ENCODE assay signal across 28 mouse cellular contexts in genomic region chr9:108628141-108628540, GRCm38 (mm10). TPM values are rescaled to one million over a fixed set of nuclear protein-coding genes. Genes with fewer than 3 reads are reported as not detected.
DNase-seq lines count a peak whose midpoint lies in the region; ATAC-seq and TF ChIP-seq lines count a peak whose summit lies in the region.
"Had no signal": no experiment of that assay in that cellular context is flagged by ENCODE, and none has a peak within 500 bp of the region (broad histone marks: within the 10 kb centered on the region; RNA-seq: fewer than 3 reads in every experiment).

No protein-coding gene starts in this region.

- no peak overlapping the region for H3K4me3 ChIP-seq in heart, embryonic 15.5 days
- H3K4me3 ChIP-seq in heart, embryonic 11.5 days (ENCODE audit: low read depth, low read length) = no peak overlapping the region
- no peak overlapping the region for H3K4me3 ChIP-seq in MEL (ENCODE audit: control insufficient read depth in 1 of 2, insufficient read depth in 1 of 2, low read depth in 2 of 2, low read length in 2 of 2)
- H3K4me3 ChIP-seq: embryonic facial prominence, embryonic 10.5 days; embryonic facial prominence, embryonic 13.5 days; erythroblast, embryonic 14.5 days; forebrain, embryonic 12.5 days; forebrain, embryonic 15.5 days; hindbrain, embryonic 10.5 days had no signal

- no peak for TF ChIP-seq EP300 in MEL (IDR thresholded peaks at IDR 0.05; ENCODE audit: low read depth in 1 of 2, low read length in 2 of 2)

- no peak for TF ChIP-seq CTCF in MEL (IDR thresholded peaks at IDR 0.05 in 2 of 3, conservative IDR thresholded peaks at IDR 0.05 in 1 of 3; ENCODE audit: control insufficient read depth in 1 of 3, insufficient read depth in 1 of 3, low read depth in 2 of 3, low read length in 3 of 3, poor library complexity in 1 of 3, severe bottlenecking in 1 of 3)

- H3K27me3 ChIP-seq in heart, embryonic 15.5 days = no peaks in the 10 kb centered on the region
- H3K27me3 ChIP-seq in heart, embryonic 11.5 days (ENCODE audit: control insufficient read depth, insufficient read depth, low read length) = no peaks in the 10 kb centered on the region
- H3K27me3 ChIP-seq in MEL (ENCODE audit: control insufficient read depth in 1 of 2, insufficient read depth in 2 of 2, low read length in 2 of 2) = no peaks in the 10 kb centered on the region
- H3K27me3 ChIP-seq: embryonic facial prominence, embryonic 13.5 days; forebrain, embryonic 12.5 days; forebrain, embryonic 15.5 days; Patski had no signal

- TF ChIP-seq POLR2A in MEL (IDR thresholded peaks at IDR 0.05; ENCODE audit: control insufficient read depth in 1 of 2, insufficient read depth in 1 of 2, low read depth in 1 of 2, low read length in 2 of 2, poor library complexity in 1 of 2) = no peak

- H3K9ac ChIP-seq in heart, embryonic 15.5 days = no peak overlapping the region
- H3K9ac ChIP-seq in heart, embryonic 11.5 days (ENCODE audit: low read depth, low read length) = no peak overlapping the region
- H3K9ac ChIP-seq in MEL (ENCODE audit: control insufficient read depth, low read depth, low read length, poor library complexity, severe bottlenecking) = no peak overlapping the region
- H3K9ac ChIP-seq: embryonic facial prominence, embryonic 13.5 days; forebrain, embryonic 12.5 days; forebrain, embryonic 15.5 days; hindbrain, embryonic 14.5 days had no signal

- peaks cover 22% of the 10 kb centered on the region for H3K79me2 ChIP-seq in MEL (ENCODE audit: control insufficient read depth, insufficient read depth, low read length, poor library complexity)

- H3K27ac ChIP-seq in heart, embryonic 15.5 days = peak overlapping the region; percentile 90
- H3K27ac ChIP-seq in heart, embryonic 11.5 days (ENCODE audit: low read depth, low read length) = no peak overlapping the region
- H3K27ac ChIP-seq in MEL (ENCODE audit: control insufficient read depth, low read depth, low read length) = no peak overlapping the region
- H3K27ac ChIP-seq: embryonic facial prominence, embryonic 10.5 days; embryonic facial prominence, embryonic 13.5 days; forebrain, embryonic 12.5 days; forebrain, embryonic 15.5 days; hindbrain, embryonic 10.5 days; hindbrain, embryonic 14.5 days; hindbrain, postnatal 0 days had no signal

- H3K4me2 ChIP-seq in heart, embryonic 15.5 days = no peak overlapping the region
- H3K4me2 ChIP-seq in heart, embryonic 11.5 days = no peak overlapping the region
- H3K4me2 ChIP-seq: embryonic facial prominence, embryonic 13.5 days; forebrain, embryonic 12.5 days; forebrain, embryonic 15.5 days; hindbrain, embryonic 14.5 days had no signal

- H3K36me3 ChIP-seq in heart, embryonic 15.5 days = no peaks in the 10 kb centered on the region
- 0 out of 2 replicates have a peak, but pooled peaks cover under 1% of the 10 kb centered on the region for H3K36me3 ChIP-seq in heart, embryonic 11.5 days (ENCODE audit: control insufficient read depth, insufficient read depth, low read length)
- peaks cover 33 to 40% of the 10 kb centered on the region in 2 experiments for H3K36me3 ChIP-seq in MEL (ENCODE audit: control insufficient read depth in 1 of 2, insufficient read depth in 2 of 2, low read length in 2 of 2)

- H3K9me3 ChIP-seq in heart, embryonic 15.5 days (replicated peaks) = no peaks in the 10 kb centered on the region
- H3K9me3 ChIP-seq in heart, embryonic 11.5 days (replicated peaks; ENCODE audit: control insufficient read depth, low read length) = no peaks in the 10 kb centered on the region
- no peaks in the 10 kb centered on the region for H3K9me3 ChIP-seq in MEL (replicated peaks; ENCODE audit: insufficient read depth, low read length)
- H3K9me3 ChIP-seq: embryonic facial prominence, embryonic 10.5 days; embryonic facial prominence, embryonic 13.5 days; forebrain, embryonic 12.5 days; forebrain, embryonic 15.5 days; hindbrain, embryonic 10.5 days had no signal

- no peak for ATAC-seq in heart, embryonic 15.5 days (replicated peaks; ENCODE audit: insufficient number of reproducible peaks, insufficient read depth, low FRiP score, low read depth)
- ATAC-seq in heart, embryonic 11.5 days (replicated peaks; ENCODE audit: insufficient number of reproducible peaks, low FRiP score, low TSS enrichment) = no peak
- ATAC-seq: forebrain, embryonic 15.5 days; hindbrain, postnatal 0 days; inflammation-experienced regulatory T-cells, adult 6 months; intestine, embryonic 16.5 days; Patski had no signal

- peaks cover 17% of the 10 kb centered on the region for H3K4me1 ChIP-seq in heart, embryonic 15.5 days (replicated peaks)
- H3K4me1 ChIP-seq in heart, embryonic 11.5 days (ENCODE audit: control insufficient read depth, insufficient read depth, low read length) = peaks cover 14% of the 10 kb centered on the region; the same call in 1 of the 2 replicates
- peaks cover 16 to 42% of the 10 kb centered on the region in 2 experiments for H3K4me1 ChIP-seq in MEL (ENCODE audit: control insufficient read depth in 1 of 2, insufficient read depth in 2 of 2, low read length in 2 of 2)
- H3K4me1 ChIP-seq: embryonic facial prominence, embryonic 10.5 days; embryonic facial prominence, embryonic 13.5 days; forebrain, embryonic 12.5 days; forebrain, embryonic 15.5 days; hindbrain, embryonic 10.5 days had no signal

- no peak for TF ChIP-seq RAD21 in MEL (IDR thresholded peaks at IDR 0.05; ENCODE audit: low read depth, low read length)

- DNase-seq in 416B (ENCODE audit: low read depth) = peak; percentile 59
- peak; percentile 38 for DNase-seq in MEL (ENCODE audit: low read depth, low spot score)
- DNase-seq in naive thymus-derived CD4-positive, alpha-beta T cell, adult 2 months (ENCODE audit: low read depth) = peak; percentile 28
- DNase-seq in spleen, adult 12 weeks (ENCODE audit: low spot score) = no peak
- no peak for DNase-seq in layer of hippocampus, adult 18-20 months (ENCODE audit: low spot score in 2 of 2)
- DNase-seq: adrenal gland, adult 8-10 months; adrenal gland, postnatal 25 days; cerebellum, adult 11-12 months; cerebellum, adult 8-10 months; cerebellum, postnatal 10 days; cerebellum, postnatal 36 days; embryo, embryonic 11 days; gastrocnemius, postnatal 25 days; heart, postnatal 36 days; kidney, adult 18-20 months had no signal

- WGBS in heart, embryonic 15.5 days = 58% methylated on average over 4 of the region's 4 CpGs
- 61% methylated on average over 4 of the region's 4 CpGs for WGBS in heart, embryonic 11.5 days (ENCODE audit: insufficient replicate concordance)

TF ChIP-seq in MEL, 35 proteins besides CTCF, POLR2A, EP300 and RAD21 (continues in another document):
- no peak for TF ChIP-seq ZKSCAN1 (IDR thresholded peaks at IDR 0.05; ENCODE audit: low read depth, low read length)
- TF ChIP-seq ZC3H11A (IDR thresholded peaks at IDR 0.05; ENCODE audit: low read depth, low read length) = no peak
- TF ChIP-seq CHD1 (IDR thresholded peaks at IDR 0.05; ENCODE audit: low read depth, low read length) = no peak
- 0 out of 2 replicates have a peak, but pooled peaks have one; percentile 32 for TF ChIP-seq SIN3A (IDR thresholded peaks at IDR 0.05; ENCODE audit: low read length)
- peak; percentile 23; the same call in 1 of the 2 replicates for TF ChIP-seq ETS1 (IDR thresholded peaks at IDR 0.05; ENCODE audit: low read depth, low read length)
- TF ChIP-seq NELFE (IDR thresholded peaks at IDR 0.05; ENCODE audit: low read depth, low read length) = no peak
- peak; percentile 62; the same call in 1 of the 2 replicates for TF ChIP-seq USF1 (IDR thresholded peaks at IDR 0.05; ENCODE audit: low read depth, low read length)
- TF ChIP-seq JUND (IDR thresholded peaks at IDR 0.05; ENCODE audit: low read depth, low read length) = no peak
- no peak for TF ChIP-seq POLR2AphosphoS2 (IDR thresholded peaks at IDR 0.05; ENCODE audit: low read length)

RNA-seq across cellular contexts. Expression of gene Arih2, which starts 21.0 kb away (rescaled TPM):
- 38.3 and 47.1 TPM in 2 replicates for polyA plus RNA-seq in heart, embryonic 15.5 days (2015; fragmentation: Nextera tagmentation; extraction: Ambion mirVana)
- 37.6 and 44.3 TPM in 2 replicates for polyA plus RNA-seq in heart, embryonic 11.5 days (2014; fragmentation: Nextera tagmentation; extraction: Ambion mirVana)
- total RNA-seq in MEL (2012; rRNA removed) = 55.8 and 59.6 TPM in 2 replicates
- 10 to 100 TPM in 1 of 2 experiments, not detected in 1; 66.5 TPM for polyA plus RNA-seq in MEL (2012; ENCODE audit: insufficient read depth in 1 of 2, insufficient read length in 2 of 2, low read depth in 1 of 2, low replicate concordance in 2 of 2, missing spikeins in 1 of 2)
- total RNA-seq in layer of hippocampus, adult 18-20 months (2021) = 10 to 100 TPM; 48.7 to 59.4 TPM

RNA-seq across cellular contexts. Expression of gene P4htm, which starts 30.7 kb away (rescaled TPM):
- polyA plus RNA-seq in heart, embryonic 15.5 days (2015; fragmentation: Nextera tagmentation; extraction: Ambion mirVana) = 18.6 and 20.9 TPM in 2 replicates
- polyA plus RNA-seq in heart, embryonic 11.5 days (2014; fragmentation: Nextera tagmentation; extraction: Ambion mirVana) = 14.7 and 15.0 TPM in 2 replicates
- total RNA-seq in MEL (2012; rRNA removed) = 0.08 and 0.10 TPM in 2 replicates
- under 1 TPM in 1 of 2 experiments, not detected in 1; 0.22 TPM for polyA plus RNA-seq in MEL (2012; ENCODE audit: insufficient read depth in 1 of 2, insufficient read length in 2 of 2, low read depth in 1 of 2, low replicate concordance in 2 of 2, missing spikeins in 1 of 2)
- total RNA-seq in layer of hippocampus, adult 18-20 months (2021) = 100 to 1,000 TPM; 101 to 102 TPM

RNA-seq across cellular contexts. Expression of gene Slc25a20, which starts 33.7 kb away (rescaled TPM):
- polyA plus RNA-seq in heart, embryonic 15.5 days (2015; fragmentation: Nextera tagmentation; extraction: Ambion mirVana) = 73.4 and 74.6 TPM in 2 replicates
- polyA plus RNA-seq in heart, embryonic 11.5 days (2014; fragmentation: Nextera tagmentation; extraction: Ambion mirVana) = 30.3 and 45.9 TPM in 2 replicates
- total RNA-seq in MEL (2012; rRNA removed) = 15.6 and 19.3 TPM in 2 replicates
- 10 to 100 TPM in 1 of 2 experiments, not detected in 1; 24.1 TPM for polyA plus RNA-seq in MEL (2012; ENCODE audit: insufficient read depth in 1 of 2, insufficient read length in 2 of 2, low read depth in 1 of 2, low replicate concordance in 2 of 2, missing spikeins in 1 of 2)
- 10 to 100 TPM; 14.4 to 16.7 TPM for total RNA-seq in layer of hippocampus, adult 18-20 months (2021)

RNA-seq across cellular contexts. Expression of gene Wdr6, which starts 49.6 kb away (rescaled TPM):
- 42.5 and 68.5 TPM in 2 replicates for polyA plus RNA-seq in heart, embryonic 15.5 days (2015; fragmentation: Nextera tagmentation; extraction: Ambion mirVana)
- polyA plus RNA-seq in heart, embryonic 11.5 days (2014; fragmentation: Nextera tagmentation; extraction: Ambion mirVana) = 48.6 and 60.8 TPM in 2 replicates
- total RNA-seq in MEL (2012; rRNA removed) = 43.2 and 43.5 TPM in 2 replicates
- polyA plus RNA-seq in MEL (2012; ENCODE audit: insufficient read depth in 1 of 2, insufficient read length in 2 of 2, low read depth in 1 of 2, low replicate concordance in 2 of 2, missing spikeins in 1 of 2) = 10 to 100 TPM in 1 of 2 experiments, not detected in 1; 44.9 TPM
- 100 to 1,000 TPM; 112 to 123 TPM for total RNA-seq in layer of hippocampus, adult 18-20 months (2021)

RNA-seq across cellular contexts. Expression of gene Dalrd3, which starts 58.5 kb away (rescaled TPM):
- polyA plus RNA-seq in heart, embryonic 15.5 days (2015; fragmentation: Nextera tagmentation; extraction: Ambion mirVana) = 66.8 and 103 TPM in 2 replicates
- polyA plus RNA-seq in heart, embryonic 11.5 days (2014; fragmentation: Nextera tagmentation; extraction: Ambion mirVana) = 85.8 and 88.6 TPM in 2 replicates
- 64.9 and 85.8 TPM in 2 replicates for total RNA-seq in MEL (2012; rRNA removed)
- 100 to 1,000 TPM in 1 of 2 experiments, not detected in 1; 126 TPM for polyA plus RNA-seq in MEL (2012; ENCODE audit: insufficient read depth in 1 of 2, insufficient read length in 2 of 2, low read depth in 1 of 2, low replicate concordance in 2 of 2, missing spikeins in 1 of 2)
- total RNA-seq in layer of hippocampus, adult 18-20 months (2021) = 100 to 1,000 TPM in 1 of 2 experiments, 10 to 100 TPM in 1; 95.0 to 105 TPM

Comparison
In these comparisons a context has a peak if more than half of its experiments do, and no peak if none do; other contexts are left out.
1. DNase-seq: peak in 416B (single experiment), MEL (single experiment) and naive thymus-derived CD4-positive, alpha-beta T cell, adult 2 months (single experiment); none in spleen, adult 12 weeks (single experiment) and layer of hippocampus, adult 18-20 months (0 of 2).
2. RNA of gene P4htm, which starts 30.7 kb away (polyA plus RNA-seq): 18.6 to 20.9 TPM in heart, embryonic 15.5 days and 14.7 to 15.0 TPM in heart, embryonic 11.5 days; 0.22 TPM in MEL; every median in the first group is over 10 times any median in the second.